Mouse (Mus musculus) megakaryocyte, embryonic 14.5 days (primary cell): ENCODE results near the gene Slc4a5.

Experiments
- FLI1 ChIP-seq: IDR thresholded peaks from 2 replicates; pipeline ENCODE4 v1.6.1; 2012; ENCODE audit warnings: low read length, inconsistent platforms, mixed read lengths
- GATA1 ChIP-seq: IDR thresholded peaks from 3 replicates; pipeline ENCODE4 v1.6.1; 2012; ENCODE audit warnings: mixed read lengths, low read length, inconsistent platforms, borderline replicate concordance

GRCm38 (mm10) chr6:83215002-83215666 lies 4.5 kb upstream of the Slc4a5 start:
- TF ChIP-seq GATA1, result no peak
- no peak for TF ChIP-seq FLI1
